Mouse (Mus musculus) CH12.LX (cell line): ENCODE measurements around the gene Apmap.

Source experiments
- CHD1 ChIP-seq: IDR thresholded peaks from 2 replicates; pipeline ENCODE4 v1.6.1; 2012; ENCODE audit warnings: low read depth, low read length, improper control_type of control experiment, inconsistent platforms
- CTCF ChIP-seq, 2 experiments: IDR thresholded peaks in 1 of 2; conservative IDR thresholded peaks in 1 of 2; 2 replicates each; pipeline ENCODE4 v1.5.1; 2011 to 2012; ENCODE audit warnings: low read depth in 2 of 2, low read length in 2 of 2, improper control_type of control experiment in 1 of 2, inconsistent platforms in 1 of 2, mild to moderate bottlenecking in 1 of 2, moderate library complexity in 1 of 2
- EP300 ChIP-seq: IDR thresholded peaks from 2 replicates; pipeline ENCODE4 v1.6.1; 2011; ENCODE audit warnings: low read length, improper control_type of control experiment
- KAT2A ChIP-seq: IDR thresholded peaks from 2 replicates; pipeline ENCODE4 v1.6.1; 2012; ENCODE audit warnings: low read length, improper control_type of control experiment, inconsistent platforms; ENCODE audit not compliant: insufficient replicate concordance
- NRF1 ChIP-seq: IDR thresholded peaks from 2 replicates; pipeline ENCODE4 v1.6.1; 2014; ENCODE audit warnings: low read depth, mild to moderate bottlenecking, inconsistent platforms, low read length, improper control_type of control experiment, moderate library complexity
- POLR2A ChIP-seq: IDR thresholded peaks from 2 replicates; pipeline ENCODE4 v1.6.1; 2011; ENCODE audit warnings: low read depth, mild to moderate bottlenecking, improper control_type of control experiment, low read length
- RAD21 ChIP-seq: IDR thresholded peaks from 2 replicates; pipeline ENCODE4 v1.6.1; 2011; ENCODE audit warnings: low read depth, mild to moderate bottlenecking, low read length, improper control_type of control experiment, moderate library complexity
- TCF12 ChIP-seq: IDR thresholded peaks from 2 replicates; pipeline ENCODE4 v1.6.1; 2014; ENCODE audit warnings: low read depth, mild to moderate bottlenecking, inconsistent platforms, low read length, improper control_type of control experiment
- UBTF ChIP-seq: IDR thresholded peaks from 2 replicates; pipeline ENCODE4 v1.6.1; 2012; ENCODE audit warnings: low read depth, mild to moderate bottlenecking, inconsistent platforms, low read length, improper control_type of control experiment, moderate library complexity

GRCm38 (mm10) chr2:150570761-150571160, 37.6 kb downstream of the Apmap start:
- TF ChIP-seq CTCF (conservative IDR thresholded peaks at IDR 0.05 in 1 of 2, IDR thresholded peaks at IDR 0.05 in 1 of 2; ENCODE audit: low read depth in 2 of 2, low read length in 2 of 2) (no peak), RAD21 (no peak), KAT2A (no peak), EP300 (no peak), NRF1 (no peak), POLR2A (no peak), CHD1 (no peak), TCF12 (no peak), UBTF (no peak)
